Mouse (Mus musculus): ENCODE data around the gene Hist1h3d. TPM values are rescaled to one million over a fixed set of nuclear protein-coding genes. Genes with fewer than 3 reads are reported as not detected.
A peak's percentile ranks its signal among the peaks of the same experiment; 100 is the strongest.
"Not testable (repeated sequence)": the region's sequence is repeated elsewhere in the genome, so short reads cannot be mapped to it uniquely, and the experiment has no call there.

The Hist1h3d gene
- polyA plus RNA-seq, 1 experiment from 2014 or later, result 2.6 TPM

DNA sequence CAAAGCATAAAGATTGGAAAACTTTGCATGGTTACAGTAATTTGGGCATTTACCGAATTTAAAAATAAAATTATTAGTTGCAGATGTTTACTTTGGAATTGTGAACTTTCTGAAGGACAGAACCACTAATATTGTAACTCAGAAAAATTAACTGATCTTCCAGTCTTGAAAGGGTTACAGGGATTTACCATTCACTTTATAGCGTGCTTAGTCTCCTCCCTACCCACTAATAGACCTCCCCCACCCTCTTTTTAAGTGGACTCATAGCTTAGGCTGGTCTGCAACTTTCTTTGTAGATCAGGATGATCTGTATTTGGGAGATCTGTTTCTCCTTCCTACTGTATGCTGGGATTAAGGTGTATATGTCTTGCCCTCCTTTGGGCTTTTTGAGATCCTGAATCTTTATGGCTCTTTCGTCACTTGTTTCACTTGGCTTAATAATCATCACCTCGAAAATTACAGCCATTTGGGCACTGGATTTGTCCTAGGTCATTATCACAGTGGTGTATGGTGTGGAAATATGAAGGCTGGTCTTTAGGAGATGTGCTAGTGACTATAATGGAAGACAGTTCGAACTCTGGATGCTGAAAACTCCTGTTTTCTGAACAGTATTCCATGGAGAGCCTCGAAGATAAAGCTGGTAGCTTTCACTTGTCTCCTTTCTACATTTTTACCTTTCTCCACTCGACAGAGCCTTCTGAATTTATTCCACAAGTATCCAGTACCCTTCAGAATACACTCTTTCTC is 39.3 kb upstream of the Hist1h3d start:
- Histone ChIP-seq H3K9me3 (replicated peaks; ENCODE audit: low read length) (no peaks in the 10 kb centered on the region), H3K4me3 (replicated peaks; ENCODE audit: low read depth, low read length) (peak overlapping the region; percentile 43), H3K4me1 (replicated peaks; ENCODE audit: insufficient read depth, low read length) (peaks cover 13% of the 10 kb centered on the region), H3K36me3 (ENCODE audit: insufficient read depth, low read length) (no peaks in the 10 kb centered on the region), H3K27ac (no peak overlapping the region), H3K9ac (ENCODE audit: low read depth, low read length) (peak overlapping the region; percentile 43; the same call in 1 of the 2 replicates), H3K4me2 (ENCODE audit: low read length) (peak overlapping the region; percentile 70), H3K27me3 (ENCODE audit: insufficient read depth, low read length) (no peaks in the 10 kb centered on the region)
- ATAC-seq (replicated peaks; ENCODE audit: low FRiP score, low read depth), result no peak
- WGBS, result 13% methylated on average over 7 of the region's 7 CpGs
- peak; percentile 53 for DNase-seq (ENCODE audit: low spot score)
- TF ChIP-seq CTCF (IDR thresholded peaks at IDR 0.05; ENCODE audit: low read depth), result no peak

- DNase-seq (ENCODE audit: low spot score), result no peak
- Histone ChIP-seq H3K4me2 (ENCODE audit: low read length) (peak overlapping the region; percentile 70), H3K9ac (ENCODE audit: low read depth, low read length) (no peak overlapping the region), H3K36me3 (ENCODE audit: insufficient read depth, low read length) (no peaks in the 10 kb centered on the region), H3K27me3 (ENCODE audit: insufficient read depth, low read length) (no peaks in the 10 kb centered on the region), H3K4me1 (replicated peaks; ENCODE audit: insufficient read depth, low read length) (peaks cover 11% of the 10 kb centered on the region), H3K27ac (no peak overlapping the region), H3K9me3 (replicated peaks; ENCODE audit: low read length) (no peaks in the 10 kb centered on the region), H3K4me3 (replicated peaks; ENCODE audit: low read depth, low read length) (peak overlapping the region; percentile 43; the same call in 1 of the 2 replicates)
- TF ChIP-seq CTCF (IDR thresholded peaks at IDR 0.05; ENCODE audit: low read depth), result no peak
- ATAC-seq (replicated peaks; ENCODE audit: low FRiP score, low read depth), result no peak
- WGBS, result 78% methylated on average over 3 of the region's 3 CpGs
Observed at GRCm38 (mm10) chr13:23537006-23537710, 38.4 kb upstream of the Hist1h3d start.

DNA sequence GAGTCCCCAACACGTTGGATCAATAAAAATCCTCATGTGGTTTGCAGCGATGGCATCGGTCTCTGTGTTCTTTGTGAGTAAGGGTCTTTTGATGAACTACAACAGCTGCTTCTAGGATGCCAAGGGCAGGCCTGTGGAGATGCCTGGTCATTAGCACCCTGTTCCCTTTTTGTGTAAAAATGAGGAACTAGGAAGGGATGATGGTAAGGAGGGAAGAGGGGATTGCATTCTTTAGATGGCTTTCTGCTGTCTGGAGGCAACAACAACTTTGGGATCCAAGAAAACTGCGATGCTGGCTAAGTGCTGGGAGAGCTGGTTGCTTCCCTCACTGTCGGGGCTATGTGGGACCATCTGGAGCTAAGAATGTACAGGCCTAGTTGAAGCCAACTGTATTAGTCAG is 37.3 kb upstream of the Hist1h3d start:
- peaks cover 4% of the 10 kb centered on the region; the same call in 1 of the 2 replicates for H3K4me1 ChIP-seq (replicated peaks; ENCODE audit: insufficient read depth, low read length)
- H3K27ac ChIP-seq, result no peak overlapping the region
- ATAC-seq (replicated peaks; ENCODE audit: low FRiP score, low read depth) (no peak), DNase-seq (ENCODE audit: low spot score) (no peak)
- H3K27me3 ChIP-seq (ENCODE audit: insufficient read depth, low read length), result no peaks in the 10 kb centered on the region
- H3K9ac ChIP-seq (ENCODE audit: low read depth, low read length), result no peak overlapping the region
- H3K36me3 ChIP-seq (ENCODE audit: insufficient read depth, low read length), result no peaks in the 10 kb centered on the region
- TF ChIP-seq CTCF (IDR thresholded peaks at IDR 0.05; ENCODE audit: low read depth), result no peak
- H3K4me2 ChIP-seq (ENCODE audit: low read length), result no peak overlapping the region
- H3K4me3 ChIP-seq (replicated peaks; ENCODE audit: low read depth, low read length), result no peak overlapping the region
- 73% methylated on average over 5 of the region's 5 CpGs for WGBS
- H3K9me3 ChIP-seq (replicated peaks; ENCODE audit: low read length), result no peaks in the 10 kb centered on the region

DNA sequence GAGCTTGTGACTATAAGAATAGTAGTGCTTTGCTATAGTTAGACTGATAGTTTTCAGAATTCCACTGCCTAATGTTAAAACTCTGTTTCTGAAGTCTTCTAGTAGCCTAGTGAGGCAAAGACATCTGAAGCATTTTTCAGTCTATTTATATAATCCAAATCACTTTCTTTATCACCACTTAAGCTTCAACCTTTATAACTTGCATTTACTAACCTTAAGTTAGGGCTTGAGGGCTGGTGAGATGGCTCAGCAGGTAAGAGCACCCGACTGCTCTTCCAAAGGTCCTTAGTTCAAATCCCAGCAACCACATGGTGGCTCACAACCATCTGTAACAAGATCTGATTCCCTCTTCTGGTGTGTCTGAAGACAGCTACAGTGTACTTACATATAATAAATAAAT is 35.7 kb upstream of the Hist1h3d start:
- not testable (repeated sequence) for H3K4me3 ChIP-seq (replicated peaks; ENCODE audit: low read depth, low read length); ATAC-seq (replicated peaks; ENCODE audit: low FRiP score, low read depth); H3K4me1 ChIP-seq (replicated peaks; ENCODE audit: insufficient read depth, low read length); H3K9me3 ChIP-seq (replicated peaks; ENCODE audit: low read length); DNase-seq (ENCODE audit: low spot score); H3K9ac ChIP-seq (ENCODE audit: low read depth, low read length); H3K4me2 ChIP-seq (ENCODE audit: low read length); H3K27me3 ChIP-seq (ENCODE audit: insufficient read depth, low read length); H3K36me3 ChIP-seq (ENCODE audit: insufficient read depth, low read length); H3K27ac ChIP-seq
- 85% methylated on average over 1 of the region's 1 CpGs for WGBS

- DNase-seq (ENCODE audit: low spot score) (no peak), ATAC-seq (replicated peaks; ENCODE audit: low FRiP score, low read depth) (no peak)
- H3K4me2 ChIP-seq (ENCODE audit: low read length), result no peak overlapping the region
- WGBS, result 86% methylated on average over 3 of the region's 3 CpGs
- H3K4me1 ChIP-seq (replicated peaks; ENCODE audit: insufficient read depth, low read length), result peaks cover 4% of the 10 kb centered on the region; the same call in 1 of the 2 replicates
- H3K27me3 ChIP-seq (ENCODE audit: insufficient read depth, low read length), result no peaks in the 10 kb centered on the region
- H3K4me3 ChIP-seq (replicated peaks; ENCODE audit: low read depth, low read length), result no peak overlapping the region
- TF ChIP-seq CTCF (IDR thresholded peaks at IDR 0.05; ENCODE audit: low read depth), result no peak
- H3K9me3 ChIP-seq (replicated peaks; ENCODE audit: low read length), result no peaks in the 10 kb centered on the region
- no peak overlapping the region for H3K27ac ChIP-seq
- no peak overlapping the region for H3K9ac ChIP-seq (ENCODE audit: low read depth, low read length)
- no peaks in the 10 kb centered on the region for H3K36me3 ChIP-seq (ENCODE audit: insufficient read depth, low read length)
Observed at GRCm38 (mm10) chr13:23541497-23541896, 34.1 kb upstream of the Hist1h3d start.

DNA sequence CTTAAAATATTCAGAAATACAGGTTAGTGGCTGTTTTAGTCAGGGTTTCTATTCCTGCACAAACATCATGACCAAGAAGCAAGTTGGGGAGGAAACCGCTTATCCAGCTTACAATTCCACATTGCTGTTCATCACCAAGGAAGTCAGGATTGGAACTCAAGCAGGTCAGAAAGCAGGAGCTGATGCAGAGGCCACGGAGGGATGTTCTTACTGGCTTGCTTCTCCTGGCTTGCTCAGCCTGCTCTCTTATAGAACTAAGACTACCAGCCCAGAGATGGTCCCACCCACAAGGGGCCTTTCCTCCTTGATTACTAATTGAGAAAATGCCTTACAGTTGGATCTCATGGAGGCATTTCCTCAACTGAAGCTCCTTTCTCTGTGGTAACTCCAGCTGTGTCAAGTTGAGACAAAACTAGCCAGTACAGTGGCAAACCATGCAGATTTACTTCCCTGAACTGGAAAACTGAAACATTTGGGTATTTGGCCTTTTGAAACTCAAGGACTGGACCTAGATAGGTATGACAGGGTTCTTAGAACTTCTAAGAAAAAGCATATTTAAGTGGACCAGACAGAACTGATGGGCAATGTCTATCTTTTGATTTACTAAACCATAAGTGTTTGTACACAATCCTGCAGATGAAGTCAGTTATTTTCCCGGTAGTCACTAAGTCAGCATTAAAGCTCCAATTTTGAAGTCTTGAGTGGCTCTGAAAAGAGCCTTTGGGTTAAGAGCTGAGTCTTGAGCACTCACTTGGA is 33.2 kb upstream of the Hist1h3d start:
- Histone ChIP-seq H3K27ac (peak overlapping the region; percentile 90), H3K4me2 (ENCODE audit: low read length) (peak overlapping the region; percentile 71), H3K9ac (ENCODE audit: low read depth, low read length) (peak overlapping the region; percentile 60), H3K4me3 (replicated peaks; ENCODE audit: low read depth, low read length) (peak overlapping the region; percentile 38)
- ATAC-seq (replicated peaks; ENCODE audit: low FRiP score, low read depth); H3K27me3 ChIP-seq (ENCODE audit: insufficient read depth, low read length); DNase-seq (ENCODE audit: low spot score); H3K4me1 ChIP-seq (replicated peaks; ENCODE audit: insufficient read depth, low read length); H3K36me3 ChIP-seq (ENCODE audit: insufficient read depth, low read length); H3K9me3 ChIP-seq (replicated peaks; ENCODE audit: low read length): not testable (repeated sequence)
- WGBS, result 6% methylated on average over 3 of the region's 3 CpGs

- not testable (repeated sequence) for H3K27me3 ChIP-seq (ENCODE audit: insufficient read depth, low read length); H3K36me3 ChIP-seq (ENCODE audit: insufficient read depth, low read length); H3K4me1 ChIP-seq (replicated peaks; ENCODE audit: insufficient read depth, low read length); H3K9me3 ChIP-seq (replicated peaks; ENCODE audit: low read length)
- DNase-seq (ENCODE audit: low spot score) (peak; percentile 99), ATAC-seq (replicated peaks; ENCODE audit: low FRiP score, low read depth) (peak; percentile 92)
- Histone ChIP-seq H3K4me3 (replicated peaks; ENCODE audit: low read depth, low read length) (peak within 1 kb of the TSS; percentile 43), H3K27ac (peak within 1 kb of the TSS; percentile 93), H3K9ac (ENCODE audit: low read depth, low read length) (peak within 1 kb of the TSS; percentile 60), H3K4me2 (ENCODE audit: low read length) (peak within 1 kb of the TSS; percentile 71)
- WGBS, result under 1% methylated on average over 26 of the region's 42 CpGs
Observed at GRCm38 (mm10) chr13:23542999-23543607, 32.5 kb upstream of the Hist1h3d start, which contains the start of gene Hist1h2bh. Gene Hist1h2bh, minus strand, starts transcription at chr13:23543392.

All from kidney, postnatal 0 days (tissue).